Mouse (Mus musculus) heart, adult 8-10 months (tissue): Measurements from ENCODE around the gene Fbn1. TPM values are rescaled to one million over a fixed set of nuclear protein-coding genes. Genes with fewer than 3 reads are reported as not detected.

Experiments used
- DNase-seq: peaks from one replicate; pipeline ENCODE4 v3.0.0; 2022; ENCODE audit warnings: low spot score
- total RNA-seq, 4 experiments: library from RNA; stranded (reverse); gene quantifications; 2 replicates each; pipeline ENCODE4 v1.2.4; 2022

Gene Fbn1
- total RNA-seq, 4 experiments from 2014 or later, result 17.4 to 32.9 (median 23.8) TPM

DNA sequence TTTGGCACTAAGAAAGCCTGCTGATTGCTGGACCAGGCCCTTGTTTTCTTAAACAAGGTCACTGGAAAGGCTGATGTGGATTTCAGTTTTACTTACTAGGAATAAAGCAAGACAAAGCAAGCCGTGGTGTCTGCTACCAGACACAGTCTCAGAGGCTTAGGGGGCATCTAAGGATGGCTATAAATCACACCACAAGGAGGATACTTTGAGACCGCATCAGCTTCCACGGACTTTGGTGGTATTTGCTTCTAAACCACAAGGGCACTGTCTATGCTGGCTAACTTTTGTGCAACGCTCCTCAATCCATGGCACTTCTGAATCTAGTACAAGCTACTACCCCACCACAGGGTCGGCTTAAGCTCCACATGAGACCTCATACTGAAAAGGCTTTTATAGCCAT is 167.4 kb downstream of the Fbn1 start:
- no peak for DNase-seq

DNA sequence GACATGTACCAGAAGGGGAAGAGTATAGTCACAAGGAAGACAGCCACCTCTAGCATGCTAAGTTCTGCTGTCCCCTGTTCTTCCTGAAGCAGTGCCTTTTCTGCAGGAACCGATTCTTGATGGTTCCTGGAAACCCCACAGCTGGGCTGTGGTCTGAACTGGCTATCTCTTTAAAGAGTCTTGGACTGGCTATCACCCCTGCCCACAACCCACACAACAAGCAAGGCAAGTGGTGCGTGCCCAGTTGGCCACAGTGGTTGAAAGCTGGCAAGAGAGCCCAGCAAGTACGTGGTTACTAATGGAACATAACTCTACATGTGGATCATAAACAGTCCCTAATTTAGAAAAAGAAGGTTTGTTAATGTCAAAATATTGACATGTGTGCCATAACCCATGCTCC is 170.6 kb downstream of the Fbn1 start:
- no peak for DNase-seq

GRCm38 (mm10) chr2:125335206-125335605 is 172.6 kb downstream of the Fbn1 start:
- no peak for DNase-seq

GRCm38 (mm10) chr2:125334163-125334562 is 173.6 kb downstream of the Fbn1 start:
- DNase-seq, result peak; percentile 15

DNA sequence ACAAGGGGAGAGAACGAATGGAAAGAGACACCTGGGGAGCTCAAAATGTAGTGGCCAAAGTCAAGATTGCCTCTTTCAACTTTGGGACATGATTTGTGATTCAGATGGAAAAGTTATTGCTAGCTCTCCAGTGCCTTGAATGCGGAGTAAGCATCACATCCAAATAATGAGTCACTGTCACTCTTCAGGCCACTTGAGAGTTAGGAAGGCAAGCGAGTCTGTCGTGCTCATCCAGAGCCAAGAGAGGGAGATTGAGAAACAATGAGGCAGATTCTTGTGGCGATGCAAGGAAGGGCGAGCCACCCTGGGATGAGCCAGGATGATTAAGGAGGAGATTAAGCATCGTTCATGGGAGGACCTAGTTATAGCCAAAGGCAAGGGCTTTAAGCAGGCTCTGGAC is 176.2 kb downstream of the Fbn1 start:
- no peak for DNase-seq

DNA sequence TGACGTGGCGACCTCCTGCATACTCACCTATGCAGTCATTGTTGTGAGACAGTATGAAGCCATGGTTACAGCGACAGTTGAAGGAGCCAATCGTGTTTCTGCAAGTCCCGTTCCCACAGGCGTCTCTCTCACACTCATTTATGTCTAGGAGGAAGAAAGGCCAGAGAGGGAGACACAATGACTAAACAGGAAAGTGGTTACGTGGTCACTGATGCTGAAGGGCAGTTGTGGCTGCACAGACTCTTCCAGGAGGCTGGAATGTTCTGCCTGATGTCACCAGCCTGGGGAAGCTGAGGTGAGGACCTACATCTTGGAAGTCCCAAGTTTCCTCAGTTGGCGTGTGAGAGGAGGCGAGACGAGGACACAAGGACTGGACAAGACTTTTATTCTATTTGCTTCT is 177.3 kb downstream of the Fbn1 start:
- no peak for DNase-seq

GRCm38 (mm10) chr2:125325125-125325855 is 182.5 kb downstream of the Fbn1 start:
- DNase-seq, result no peak

DNA sequence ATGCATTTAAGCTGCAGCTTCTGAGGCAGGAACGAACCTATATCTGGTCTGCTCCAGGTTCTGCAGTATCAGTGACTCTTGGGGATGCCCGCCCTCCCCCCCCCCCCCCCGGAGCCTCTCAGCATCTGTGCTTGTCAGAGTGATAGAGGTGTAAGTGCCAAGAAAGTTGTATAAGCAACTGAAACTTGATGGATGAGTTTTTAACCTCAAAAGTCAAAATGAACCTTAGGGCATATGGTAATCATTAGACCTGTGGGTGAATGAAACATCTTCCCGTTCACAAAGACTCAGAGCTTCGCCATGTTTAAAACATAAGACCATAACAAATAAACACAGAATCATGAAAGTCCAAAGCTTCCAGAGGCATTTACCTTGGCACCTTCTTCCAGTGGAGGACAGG is 183.3 kb downstream of the Fbn1 start:
- DNase-seq, result no peak

GRCm38 (mm10) chr2:125323347-125323746 is 184.4 kb downstream of the Fbn1 start:
- no peak for DNase-seq

- no peak for DNase-seq
Observed at GRCm38 (mm10) chr2:125322581-125322980, 185.2 kb downstream of the Fbn1 start.

DNA sequence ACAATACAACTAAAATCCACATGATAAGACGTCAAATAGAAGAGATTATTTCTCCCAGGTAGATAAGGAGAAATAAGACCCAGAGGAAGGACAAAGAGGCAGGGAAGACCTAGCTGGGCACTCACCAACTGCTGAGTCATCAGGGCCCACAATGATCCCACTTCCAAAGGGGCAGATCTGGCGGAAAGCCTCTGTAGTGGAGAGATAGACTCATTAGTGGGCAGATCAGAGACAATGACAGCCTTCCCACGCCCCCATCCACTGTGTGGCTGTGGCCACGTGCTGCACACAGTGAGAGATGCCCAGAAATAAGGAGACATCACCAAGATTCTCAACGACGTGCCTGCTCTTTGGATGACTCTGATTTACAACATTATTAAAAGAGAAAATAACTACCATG is 186.7 kb downstream of the Fbn1 start:
- no peak for DNase-seq

GRCm38 (mm10) chr2:125319651-125320050 is 188.1 kb downstream of the Fbn1 start:
- DNase-seq, result no peak

DNA sequence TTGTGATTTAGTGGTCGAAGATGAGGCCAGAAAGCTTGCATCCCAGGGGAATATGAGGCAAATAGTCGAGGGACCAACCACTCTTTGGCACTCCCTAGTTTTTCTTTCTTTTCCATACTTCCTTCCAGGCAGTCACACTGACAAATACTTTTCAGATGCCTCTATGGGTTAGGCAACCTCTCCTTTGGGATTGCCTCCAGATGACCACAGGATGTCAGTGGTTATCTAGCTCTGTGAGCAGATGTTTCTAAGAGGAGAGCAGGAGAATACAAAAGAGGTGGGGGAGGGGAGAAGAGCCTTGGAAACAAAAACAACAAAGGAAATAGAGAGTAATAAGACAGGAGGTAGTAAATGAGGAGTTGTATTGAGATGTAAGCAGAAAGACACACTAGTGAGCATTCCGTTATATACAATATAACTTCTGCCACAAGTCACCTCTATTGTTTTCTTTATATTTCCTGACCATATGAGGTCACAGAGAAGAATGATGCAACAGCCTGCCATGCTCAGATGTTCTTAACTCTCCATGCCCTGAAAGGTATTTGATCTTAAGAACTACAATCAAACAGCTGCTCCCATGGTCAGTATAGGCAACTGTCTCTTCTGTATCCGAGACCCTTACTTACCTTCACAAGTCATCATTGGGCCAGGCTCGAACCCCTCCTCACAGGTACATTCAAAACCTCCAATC is 189.3 kb downstream of the Fbn1 start:
- no peak for DNase-seq

- no peak for DNase-seq
Observed at GRCm38 (mm10) chr2:125315203-125315602, 192.6 kb downstream of the Fbn1 start.

GRCm38 (mm10) chr2:125314169-125314925 is 193.4 kb downstream of the Fbn1 start:
- no peak for DNase-seq

DNA sequence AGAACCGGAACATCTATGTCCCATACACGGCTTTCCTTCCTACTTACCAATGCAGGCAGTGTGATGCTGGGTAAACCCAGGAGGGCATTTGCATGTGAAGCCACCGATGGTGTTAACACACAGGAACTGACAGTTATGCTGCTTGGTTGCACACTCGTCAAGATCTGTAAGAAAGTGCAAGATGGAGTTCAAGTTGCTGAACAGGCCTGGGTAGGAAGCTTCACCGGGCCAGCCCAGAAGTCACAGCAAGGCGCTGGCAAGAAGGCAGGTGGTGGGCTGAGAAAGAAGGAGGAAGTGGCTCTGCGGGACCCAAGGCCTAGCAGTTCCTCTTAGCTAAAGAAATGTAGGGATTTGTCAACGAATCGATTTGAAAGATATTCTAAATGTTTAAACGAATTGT is 198.1 kb downstream of the Fbn1 start:
- no peak for DNase-seq

- DNase-seq, result no peak
Observed at GRCm38 (mm10) chr2:125305671-125306070, 202.1 kb downstream of the Fbn1 start.

- no peak for DNase-seq
Observed at GRCm38 (mm10) chr2:125304746-125305145, 203.0 kb downstream of the Fbn1 start.

GRCm38 (mm10) chr2:125303764-125304384 is 203.9 kb downstream of the Fbn1 start:
- no peak for DNase-seq

DNA sequence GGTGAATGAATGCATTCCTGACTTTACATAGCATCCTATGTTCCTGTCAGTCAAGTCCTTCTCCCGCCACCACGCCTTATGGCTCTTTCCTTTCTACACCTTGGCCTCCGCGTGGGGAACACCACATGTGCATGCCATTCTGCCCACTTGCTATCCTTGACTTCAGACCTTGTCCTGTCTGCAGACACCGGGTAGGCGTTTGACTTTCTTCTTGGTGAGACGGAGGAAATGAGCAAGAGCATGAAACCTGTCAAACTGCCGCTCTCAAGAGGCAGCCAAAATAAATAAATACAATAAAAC is 205.2 kb downstream of the Fbn1 start:
- no peak for DNase-seq

DNA sequence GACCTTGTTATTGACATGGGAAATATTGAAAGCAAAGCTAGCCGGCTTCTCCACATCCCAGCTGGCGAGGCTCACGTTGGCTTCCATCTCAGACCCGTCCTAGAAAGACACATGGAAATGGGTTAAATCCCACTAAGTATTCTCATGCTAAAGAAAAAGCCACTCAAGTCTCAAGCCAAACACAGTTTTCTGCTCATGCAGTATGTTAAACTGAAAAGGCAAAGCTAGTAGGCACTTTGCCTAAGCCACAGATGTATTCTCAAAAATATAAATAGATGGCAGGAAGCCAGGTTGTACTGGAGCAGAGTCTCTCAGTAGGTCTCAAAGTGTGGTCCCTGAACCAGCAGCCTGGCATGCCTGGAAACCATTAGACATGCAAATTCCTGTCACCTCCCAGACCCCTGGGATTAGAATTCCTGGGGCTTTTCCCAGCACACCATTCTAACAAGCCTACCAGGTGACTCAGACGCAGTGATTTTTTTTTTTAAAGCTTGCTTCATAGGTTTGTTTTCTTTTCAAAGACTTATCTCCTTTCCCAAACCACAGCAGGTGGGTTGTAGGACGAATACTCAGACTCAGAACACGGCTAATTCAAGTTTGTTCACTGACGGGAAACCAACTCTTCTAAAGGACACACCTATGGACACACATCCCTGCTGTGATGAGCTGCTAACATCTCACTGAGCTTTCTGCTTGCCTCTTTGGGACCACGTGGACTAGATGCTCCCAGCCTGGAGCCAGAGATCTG is 205.7 kb downstream of the Fbn1 start:
- no peak for DNase-seq

DNA sequence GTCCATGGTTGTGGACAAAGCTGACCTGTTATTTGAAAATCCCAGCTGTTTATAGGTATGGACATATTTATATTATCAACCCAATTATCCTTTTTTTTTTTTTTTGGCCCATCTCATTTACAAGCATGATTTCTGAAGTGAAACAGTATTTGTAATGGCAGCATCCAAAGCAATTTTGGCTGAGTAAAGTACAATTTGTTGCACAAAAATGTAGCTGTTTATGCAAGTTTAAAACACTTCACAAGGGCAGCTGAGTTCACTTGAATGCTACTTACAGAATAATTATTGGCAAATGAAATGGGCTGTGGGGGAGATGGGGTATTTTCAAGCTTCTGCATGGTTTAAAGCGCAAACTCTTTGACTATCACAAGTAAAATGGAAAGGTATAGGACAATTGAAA is 209.0 kb downstream of the Fbn1 start:
- no peak for DNase-seq
